Mouse (Mus musculus): Measurements from ENCODE around the gene Nfkbib. TPM values are rescaled to one million over a fixed set of nuclear protein-coding genes. Genes with fewer than 3 reads are reported as not detected.

The Nfkbib gene
- polyA plus RNA-seq, 2 experiments, result 15.0 to 27.0 TPM

DNA sequence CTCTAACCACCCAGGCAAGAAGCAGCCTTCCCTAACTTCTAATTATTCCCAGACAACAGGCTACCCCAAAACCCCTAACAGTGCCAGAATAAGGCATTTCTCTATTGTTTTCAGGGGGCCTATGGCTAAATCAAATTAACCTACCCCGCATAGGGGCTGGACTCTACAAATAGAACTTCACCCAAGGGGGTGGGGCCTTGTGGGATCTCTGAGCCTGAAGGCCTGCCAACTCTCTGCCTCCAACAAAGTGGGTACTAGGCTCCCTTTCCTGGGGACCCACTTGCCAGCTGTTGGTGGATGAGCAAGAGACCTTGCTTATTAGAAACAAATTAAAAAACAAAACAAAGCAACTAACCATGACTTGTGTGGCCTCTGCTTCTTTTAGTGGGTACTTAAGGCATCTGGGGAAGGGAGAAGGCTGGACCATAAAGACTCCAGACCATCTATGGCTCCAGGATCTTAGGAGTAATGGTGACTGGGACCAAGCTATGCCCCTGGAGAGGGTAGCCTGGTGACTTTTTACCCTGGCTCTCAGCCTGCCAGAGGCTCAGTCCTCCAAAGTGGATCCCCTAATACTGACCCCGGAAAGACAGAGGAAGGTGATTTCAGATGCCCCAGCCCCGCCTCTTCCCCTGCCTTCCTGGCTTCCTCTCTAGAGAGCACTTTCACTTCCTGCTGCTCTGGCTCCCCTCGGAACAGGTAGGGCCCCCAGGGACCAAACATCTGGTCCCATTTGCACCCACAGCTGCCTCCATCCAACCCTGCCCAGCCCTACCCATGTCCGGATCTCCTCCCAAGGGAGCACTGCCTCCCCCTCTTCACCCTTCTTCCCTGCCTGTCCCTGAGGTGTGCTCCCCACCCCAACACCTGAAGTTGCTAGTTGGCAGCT is 21.2 kb upstream of the Nfkbib start, which contains the start of gene Rinl:
Rinl (plus strand) TSS at position 663 of the 889 bp plus-strand sequence.
- Histone ChIP-seq H3K4me2 (ENCODE audit: low read depth) (no peak within 1 kb of the TSS), H3K27me3 (ENCODE audit: control insufficient read depth, insufficient read depth, low read length) (no peaks in the 10 kb centered on the region), H3K9ac (replicated peaks) (no peak within 1 kb of the TSS), H3K36me3 (replicated peaks; ENCODE audit: control insufficient read depth, insufficient read depth, low read depth) (no peaks in the 10 kb centered on the region), H3K4me3 (ENCODE audit: insufficient read depth in 1 of 2, low read depth in 2 of 2, low read length in 2 of 2) (no peak within 1 kb of the TSS), H3K9me3 (ENCODE audit: control insufficient read depth, low read length) (no peaks in the 10 kb centered on the region), H3K4me1 (replicated peaks; ENCODE audit: control insufficient read depth in 2 of 2, insufficient read depth in 2 of 2, low read length in 1 of 2) (peaks cover 0 to 3% of the 10 kb centered on the region in 2 experiments; a peak in 1 of 4 replicates), H3K27ac (no peak within 1 kb of the TSS)
- 38% methylated on average over 5 of the region's 5 CpGs for WGBS (ENCODE audit: insufficient replicate concordance)
- TF ChIP-seq EP300 (IDR thresholded peaks at IDR 0.05; ENCODE audit: low read depth) (no peak), CTCF (IDR thresholded peaks at IDR 0.05; ENCODE audit: low read depth) (no peak)
- DNase-seq (ENCODE audit: low read depth in 3 of 3, low spot score in 3 of 3), result no peak
- no peak for ATAC-seq (ENCODE audit: insufficient read depth)

DNA sequence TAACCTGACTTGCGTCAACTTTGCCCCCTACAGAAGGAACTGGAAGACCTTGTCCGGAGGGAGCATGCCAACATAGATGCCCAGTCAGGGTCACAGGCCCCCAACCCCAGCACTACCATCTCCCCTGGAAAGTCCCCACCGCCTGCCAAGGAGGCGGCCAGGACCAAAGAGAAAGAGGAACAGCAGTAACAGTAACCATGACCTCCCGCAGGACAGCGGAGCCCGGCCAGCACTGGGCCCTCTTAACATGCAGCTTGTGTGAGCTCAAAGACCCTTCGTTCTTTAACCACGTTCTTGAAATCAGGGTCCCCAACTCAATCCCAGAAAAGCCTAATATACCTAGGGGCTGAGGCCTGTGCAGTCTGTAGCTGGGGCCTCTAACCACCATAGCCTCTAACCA is 20.6 kb upstream of the Nfkbib start:
- H3K27me3 ChIP-seq (ENCODE audit: control insufficient read depth, insufficient read depth, low read length), result no peaks in the 10 kb centered on the region
- H3K27ac ChIP-seq, result no peak overlapping the region
- no peak for DNase-seq (ENCODE audit: low read depth in 3 of 3, low spot score in 3 of 3)
- no peak overlapping the region for H3K4me3 ChIP-seq (ENCODE audit: insufficient read depth in 1 of 2, low read depth in 2 of 2, low read length in 2 of 2)
- no peak overlapping the region for H3K9ac ChIP-seq (replicated peaks)
- no peak for TF ChIP-seq EP300 (IDR thresholded peaks at IDR 0.05; ENCODE audit: low read depth)
- no peak for TF ChIP-seq CTCF (IDR thresholded peaks at IDR 0.05; ENCODE audit: low read depth)
- WGBS (ENCODE audit: insufficient replicate concordance), result 81% methylated on average over 9 of the region's 9 CpGs
- no peak for ATAC-seq (ENCODE audit: insufficient read depth)
- no peaks in the 10 kb centered on the region for H3K9me3 ChIP-seq (ENCODE audit: control insufficient read depth, low read length)
- H3K36me3 ChIP-seq (replicated peaks; ENCODE audit: control insufficient read depth, insufficient read depth, low read depth), result no peaks in the 10 kb centered on the region
- peaks cover 0 to 3% of the 10 kb centered on the region in 2 experiments; a peak in 1 of 4 replicates for H3K4me1 ChIP-seq (replicated peaks; ENCODE audit: control insufficient read depth in 2 of 2, insufficient read depth in 2 of 2, low read length in 1 of 2)
- no peak overlapping the region for H3K4me2 ChIP-seq (ENCODE audit: low read depth)

DNA sequence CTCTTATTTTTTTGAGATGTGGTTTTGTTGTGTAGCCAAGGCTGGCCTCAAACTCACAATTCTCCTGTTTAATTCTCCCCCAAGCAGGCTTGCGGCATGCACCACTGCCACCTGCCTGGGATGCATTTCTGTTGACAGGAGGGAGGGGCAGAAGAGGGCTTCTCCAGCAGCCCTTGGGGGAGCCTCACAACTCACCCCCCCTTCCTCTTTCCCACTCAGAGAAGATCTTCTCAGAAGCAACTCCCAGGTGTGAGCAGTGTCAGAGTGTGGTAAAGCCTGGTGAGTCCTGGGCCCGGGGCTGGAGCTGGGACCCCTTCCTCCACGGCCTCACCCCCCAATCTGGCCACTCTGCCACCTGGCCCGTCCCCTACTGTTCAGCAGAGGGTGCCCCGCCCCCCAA is 17.8 kb upstream of the Nfkbib start:
- H3K27ac ChIP-seq, result no peak overlapping the region
- DNase-seq (ENCODE audit: low read depth in 3 of 3, low spot score in 3 of 3), result no peak
- no peaks in the 10 kb centered on the region for H3K36me3 ChIP-seq (replicated peaks; ENCODE audit: control insufficient read depth, insufficient read depth, low read depth)
- whole genome bisulfite sequencing (ENCODE audit: insufficient replicate concordance), result 82% methylated on average over 5 of the region's 5 CpGs
- TF ChIP-seq EP300 (IDR thresholded peaks at IDR 0.05; ENCODE audit: low read depth) (no peak), CTCF (IDR thresholded peaks at IDR 0.05; ENCODE audit: low read depth) (no peak)
- H3K27me3 ChIP-seq (ENCODE audit: control insufficient read depth, insufficient read depth, low read length), result no peaks in the 10 kb centered on the region
- H3K9me3 ChIP-seq (ENCODE audit: control insufficient read depth, low read length), result no peaks in the 10 kb centered on the region
- no peak overlapping the region for H3K4me2 ChIP-seq (ENCODE audit: low read depth)
- H3K9ac ChIP-seq (replicated peaks), result no peak overlapping the region
- peaks cover 2 to 6% of the 10 kb centered on the region in 2 experiments for H3K4me1 ChIP-seq (replicated peaks; ENCODE audit: control insufficient read depth in 2 of 2, insufficient read depth in 2 of 2, low read length in 1 of 2)
- ATAC-seq (ENCODE audit: insufficient read depth), result no peak
- H3K4me3 ChIP-seq (ENCODE audit: insufficient read depth in 1 of 2, low read depth in 2 of 2, low read length in 2 of 2), result no peak overlapping the region

DNA sequence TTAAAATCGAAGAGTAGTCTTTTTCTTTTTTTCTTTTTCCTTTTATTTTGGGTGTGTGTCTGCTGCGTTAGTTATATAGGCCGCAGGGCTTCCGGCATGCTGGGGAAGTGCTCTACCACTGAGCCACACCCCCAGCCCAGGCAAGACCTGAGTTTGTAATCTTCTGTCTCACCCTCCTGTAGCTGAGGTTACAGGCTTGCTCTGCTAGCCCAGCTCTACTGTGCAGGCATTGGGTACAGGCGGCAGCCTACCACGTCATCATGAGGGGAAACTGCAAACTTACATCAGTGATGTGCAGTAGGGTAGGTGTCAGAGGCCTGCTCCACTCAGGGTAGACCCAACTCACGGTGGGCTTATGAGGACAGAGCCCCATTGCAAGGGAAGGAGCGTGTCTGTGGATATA is 13.9 kb upstream of the Nfkbib start:
- H3K4me3 ChIP-seq (ENCODE audit: insufficient read depth in 1 of 2, low read depth in 2 of 2, low read length in 2 of 2), result no peak overlapping the region
- H3K27ac ChIP-seq, result no peak overlapping the region
- H3K9ac ChIP-seq (replicated peaks), result no peak overlapping the region
- H3K27me3 ChIP-seq (ENCODE audit: control insufficient read depth, insufficient read depth, low read length), result no peaks in the 10 kb centered on the region
- 69% methylated on average over 8 of the region's 8 CpGs for WGBS (ENCODE audit: insufficient replicate concordance)
- H3K4me1 ChIP-seq (replicated peaks; ENCODE audit: control insufficient read depth in 2 of 2, insufficient read depth in 2 of 2, low read length in 1 of 2), result peaks cover 2 to 6% of the 10 kb centered on the region in 2 experiments
- no peak overlapping the region for H3K4me2 ChIP-seq (ENCODE audit: low read depth)
- no peaks in the 10 kb centered on the region for H3K36me3 ChIP-seq (replicated peaks; ENCODE audit: control insufficient read depth, insufficient read depth, low read depth)
- ATAC-seq (ENCODE audit: insufficient read depth) (no peak), DNase-seq (ENCODE audit: low read depth in 3 of 3, low spot score in 3 of 3) (no peak)
- TF ChIP-seq EP300 (IDR thresholded peaks at IDR 0.05; ENCODE audit: low read depth) (no peak), CTCF (IDR thresholded peaks at IDR 0.05; ENCODE audit: low read depth) (no peak)
- no peaks in the 10 kb centered on the region for H3K9me3 ChIP-seq (ENCODE audit: control insufficient read depth, low read length)

DNA sequence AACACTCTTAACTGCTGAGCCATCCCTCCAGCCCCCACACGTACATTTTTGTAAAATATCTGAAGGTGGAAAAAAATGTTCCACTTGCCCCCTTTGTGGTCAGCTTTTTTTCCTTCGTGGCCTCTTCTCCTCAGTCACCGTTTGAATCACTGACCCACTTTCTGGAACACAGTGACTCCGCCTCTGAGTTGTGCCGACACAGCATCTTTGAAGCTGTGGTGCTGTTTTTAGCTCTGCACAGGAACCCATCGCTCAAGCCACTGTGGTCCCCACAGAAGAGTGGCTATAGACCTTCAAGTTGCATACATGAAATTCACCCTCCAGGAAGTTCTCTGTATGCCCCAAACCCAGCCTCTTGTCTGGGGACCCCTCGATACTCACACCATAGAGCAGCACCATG is 13.5 kb upstream of the Nfkbib start:
- no peaks in the 10 kb centered on the region for H3K36me3 ChIP-seq (replicated peaks; ENCODE audit: control insufficient read depth, insufficient read depth, low read depth)
- H3K9me3 ChIP-seq (ENCODE audit: control insufficient read depth, low read length), result no peaks in the 10 kb centered on the region
- H3K27me3 ChIP-seq (ENCODE audit: control insufficient read depth, insufficient read depth, low read length), result no peaks in the 10 kb centered on the region
- H3K4me2 ChIP-seq (ENCODE audit: low read depth), result no peak overlapping the region
- DNase-seq (ENCODE audit: low read depth in 3 of 3, low spot score in 3 of 3) (no peak), ATAC-seq (ENCODE audit: insufficient read depth) (no peak)
- H3K27ac ChIP-seq, result no peak overlapping the region
- H3K9ac ChIP-seq (replicated peaks), result no peak overlapping the region
- no peak overlapping the region for H3K4me3 ChIP-seq (ENCODE audit: insufficient read depth in 1 of 2, low read depth in 2 of 2, low read length in 2 of 2)
- WGBS (ENCODE audit: insufficient replicate concordance), result 48% methylated on average over 7 of the region's 7 CpGs
- H3K4me1 ChIP-seq (replicated peaks; ENCODE audit: control insufficient read depth in 2 of 2, insufficient read depth in 2 of 2, low read length in 1 of 2), result peaks cover 2 to 6% of the 10 kb centered on the region in 2 experiments
- TF ChIP-seq CTCF (IDR thresholded peaks at IDR 0.05; ENCODE audit: low read depth) (no peak), EP300 (IDR thresholded peaks at IDR 0.05; ENCODE audit: low read depth) (no peak)

Measured in liver, embryonic 14.5 days (tissue).